Mouse (Mus musculus) T-cell, adult 2 months (primary cell): ENCODE measurements around the gene Ier2.

Source experiments
- DNase-seq: peaks from one replicate; pipeline ENCODE4 v3.0.0; 2022; ENCODE audit warnings: low spot score

The Ier2 gene

DNA sequence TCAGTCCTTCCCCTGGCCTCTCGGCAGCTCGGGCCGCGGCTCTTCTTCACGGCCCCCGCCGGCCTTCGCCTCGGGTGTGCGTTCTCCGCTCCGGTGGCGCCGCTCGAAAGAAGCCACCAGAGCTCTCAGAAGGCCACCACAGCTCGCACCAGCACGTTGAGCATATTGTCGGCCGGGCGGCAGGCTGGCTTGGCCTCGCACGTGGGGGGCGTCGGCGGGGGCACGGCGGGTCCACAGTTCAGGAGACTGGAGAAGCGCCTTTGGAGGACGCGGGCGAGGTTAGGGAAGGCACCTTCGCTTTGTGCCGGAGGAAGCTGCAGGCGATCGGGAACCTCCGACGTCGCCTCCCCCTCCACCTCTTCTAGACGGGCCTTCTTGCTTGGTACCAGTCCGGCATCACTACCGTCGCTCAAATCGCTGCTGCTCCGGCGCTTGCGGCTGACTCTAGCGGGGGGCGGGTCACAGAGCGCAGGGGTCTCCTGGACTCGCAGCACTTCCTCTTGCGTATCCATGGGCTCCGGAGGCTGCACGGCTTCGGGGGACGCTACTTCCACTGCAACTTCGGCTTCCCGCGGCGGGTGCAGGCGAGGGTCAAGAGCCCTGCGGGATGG is 586 bp downstream of the Ier2 start:
- DNase-seq: peak; percentile 59

DNA sequence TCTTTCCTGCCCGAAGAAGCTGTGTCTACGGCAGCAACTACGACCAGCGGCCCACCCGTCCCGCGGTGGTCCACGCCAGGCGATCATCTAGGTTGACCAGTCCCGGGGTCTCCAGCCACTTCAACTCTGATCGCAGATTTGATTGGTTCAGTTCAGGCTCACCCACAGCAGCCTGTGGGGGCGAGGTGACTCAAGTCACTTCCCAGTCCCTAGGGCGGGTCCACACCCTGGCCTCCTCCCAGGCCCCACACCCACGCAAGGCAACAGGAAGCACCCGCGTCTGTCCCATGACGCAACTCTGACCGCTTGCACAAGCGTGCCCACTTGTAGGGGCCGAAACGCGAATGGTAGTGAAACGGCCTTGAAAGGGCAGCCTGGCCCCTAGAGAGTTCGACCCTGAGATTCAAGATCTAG is 1.2 kb downstream of the Ier2 start:
- DNase-seq: peak; percentile 76

DNA sequence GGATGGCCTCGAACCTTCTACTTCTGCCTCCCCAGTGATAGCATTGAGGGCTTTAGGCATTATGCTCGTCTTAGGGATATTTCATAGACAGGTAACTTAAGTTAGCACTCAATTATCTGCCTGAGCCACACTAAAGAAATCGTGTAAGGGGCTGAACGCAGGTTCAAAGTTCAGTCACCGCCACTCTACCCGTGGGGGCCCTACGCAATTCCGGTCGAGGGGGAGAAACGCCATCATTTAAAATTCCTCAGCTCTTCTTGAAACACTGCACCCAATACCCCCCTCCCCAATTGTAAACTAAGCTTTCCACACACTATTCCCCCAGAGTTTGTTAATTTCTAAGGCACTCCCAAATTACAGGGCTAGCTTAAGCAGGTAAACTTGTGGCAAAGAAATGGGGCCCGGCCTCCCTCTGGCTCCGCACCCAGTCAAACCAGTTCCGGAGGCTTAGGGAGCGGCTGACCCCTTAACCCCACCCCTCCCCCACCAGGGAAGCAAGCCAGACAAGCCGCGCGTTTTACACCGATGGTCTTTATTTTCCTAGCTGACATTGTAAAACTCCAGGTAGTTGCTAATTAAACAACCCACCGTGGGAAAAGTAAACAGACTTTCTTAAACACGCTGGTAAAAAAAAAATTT is 1.7 kb downstream of the Ier2 start:
- DNase-seq: peak; percentile 32

DNA sequence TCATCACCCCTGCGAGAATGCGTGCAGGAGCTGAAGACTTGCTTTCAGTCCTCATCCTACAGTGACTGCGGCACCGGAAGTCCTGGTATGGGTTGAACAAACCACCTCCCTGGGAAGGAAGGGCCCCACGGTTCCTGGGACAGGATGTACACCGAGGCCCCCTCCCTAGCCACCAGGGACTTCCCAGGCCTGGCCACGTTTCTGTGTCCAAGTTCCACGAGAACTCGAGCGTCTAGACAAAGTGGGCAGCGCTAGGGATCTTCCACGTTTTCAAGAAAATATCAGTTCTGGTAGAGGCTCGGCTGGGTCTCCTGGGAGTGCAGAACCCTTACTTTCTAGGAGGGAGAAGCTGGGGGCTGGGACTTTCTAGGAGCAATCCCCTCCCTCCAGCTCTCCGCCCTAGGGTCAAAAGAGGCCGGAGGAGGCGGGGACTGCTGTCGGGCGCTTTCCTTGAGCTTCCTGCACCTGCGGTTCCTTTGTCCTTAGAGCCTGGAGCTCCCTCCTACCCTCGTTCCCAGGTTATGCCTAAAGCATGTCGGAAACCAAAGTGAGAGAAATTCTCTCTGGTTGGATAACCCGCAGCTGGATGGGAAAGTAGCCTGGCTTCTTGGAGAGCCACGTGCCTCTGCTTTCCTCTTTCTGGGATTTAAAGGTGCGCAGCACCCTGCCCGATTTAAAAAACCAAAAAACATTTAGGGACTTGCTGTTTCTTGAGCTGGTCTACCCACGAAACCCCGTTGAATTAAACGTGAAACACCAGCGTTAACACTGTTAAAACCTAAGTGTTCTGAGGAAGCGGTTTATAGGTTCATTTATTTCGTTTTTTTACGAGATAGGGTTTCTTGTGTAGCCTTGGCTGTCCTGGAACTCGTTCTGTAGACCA is 2.5 kb downstream of the Ier2 start:
- DNase-seq: peak; percentile 88

DNA sequence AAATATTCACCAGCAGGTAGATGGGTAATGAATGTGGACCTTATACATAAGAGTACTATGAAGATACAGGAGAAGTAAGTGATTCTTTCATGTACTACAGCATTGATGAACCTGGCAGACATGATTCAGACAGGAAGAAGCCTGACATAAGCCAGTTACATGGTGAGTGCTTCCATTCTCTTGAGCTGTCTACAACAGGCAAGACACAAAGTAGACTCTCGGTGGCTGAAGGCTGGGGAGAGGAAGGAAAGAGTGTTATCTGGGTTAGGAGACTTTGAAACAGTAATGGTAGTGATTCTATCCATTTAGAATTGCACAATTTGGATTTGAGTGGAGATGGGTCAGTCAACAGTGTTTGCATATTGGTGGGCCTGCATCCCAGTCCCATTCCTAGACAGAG is 3.7 kb downstream of the Ier2 start:
- DNase-seq: no peak

DNA sequence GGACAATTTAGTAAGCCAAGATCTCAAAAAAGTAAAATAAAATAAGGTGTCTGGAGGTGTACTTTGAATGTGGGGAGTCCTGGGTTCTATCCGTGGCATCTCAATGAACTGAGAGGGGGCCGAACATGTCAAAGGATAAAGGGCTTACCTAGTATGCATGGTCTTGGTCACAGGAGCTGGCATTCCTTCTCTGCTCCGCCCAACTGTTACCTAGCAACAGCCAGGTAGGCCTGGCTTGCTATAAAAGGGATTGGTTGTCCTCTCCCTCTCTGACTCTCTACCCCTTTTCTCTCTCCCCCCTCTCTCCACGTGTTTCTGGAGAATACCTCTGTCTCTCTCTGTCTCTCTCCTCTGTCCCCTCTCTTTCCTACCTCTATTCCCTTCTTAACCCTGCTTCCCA is 5.0 kb downstream of the Ier2 start:
- no peak for DNase-seq

DNA sequence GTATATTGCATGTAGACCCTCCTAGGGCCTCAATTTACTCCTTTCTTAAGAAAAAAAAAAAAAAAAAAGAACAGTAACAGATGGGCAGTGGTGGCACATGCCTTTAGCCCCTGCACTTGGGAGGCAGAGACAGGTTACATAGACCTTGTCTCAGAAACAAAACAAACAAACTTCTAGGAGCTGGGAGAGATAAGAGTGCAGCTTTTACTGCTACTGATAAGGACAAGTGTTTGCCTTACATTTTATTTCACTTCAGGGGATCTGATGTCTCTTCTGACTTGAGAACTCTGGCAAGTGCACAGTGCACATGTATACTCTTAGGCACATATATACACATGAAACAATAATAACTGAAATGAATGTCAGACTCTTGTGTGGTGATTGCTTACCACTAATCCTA is 5.4 kb downstream of the Ier2 start:
- no peak for DNase-seq

DNA sequence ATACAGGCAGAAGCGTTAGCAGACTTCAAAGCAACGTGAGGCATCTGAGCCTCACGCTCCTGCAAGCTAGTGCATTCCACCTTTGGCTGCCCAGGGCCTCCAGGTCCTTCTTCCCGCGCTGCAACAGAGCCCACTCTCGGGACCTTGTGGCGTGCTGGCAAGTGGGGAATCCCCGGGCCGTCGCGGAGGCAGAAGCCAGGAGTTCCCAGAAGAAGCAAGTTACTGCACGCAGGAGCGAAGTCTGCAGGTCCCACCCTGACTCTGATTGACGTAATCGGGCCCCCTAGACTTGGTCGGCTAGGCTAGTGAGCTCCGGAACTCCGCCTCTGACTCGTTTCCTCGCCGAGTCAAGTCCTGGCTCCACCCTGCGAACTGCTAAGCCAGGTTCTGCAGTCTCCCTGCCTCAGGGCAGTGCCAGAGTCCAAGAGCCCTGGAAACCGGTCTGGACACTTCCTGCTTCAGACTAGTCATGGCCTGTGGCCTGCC is 6.0 kb downstream of the Ier2 start:
- peak; percentile 87 for DNase-seq

DNA sequence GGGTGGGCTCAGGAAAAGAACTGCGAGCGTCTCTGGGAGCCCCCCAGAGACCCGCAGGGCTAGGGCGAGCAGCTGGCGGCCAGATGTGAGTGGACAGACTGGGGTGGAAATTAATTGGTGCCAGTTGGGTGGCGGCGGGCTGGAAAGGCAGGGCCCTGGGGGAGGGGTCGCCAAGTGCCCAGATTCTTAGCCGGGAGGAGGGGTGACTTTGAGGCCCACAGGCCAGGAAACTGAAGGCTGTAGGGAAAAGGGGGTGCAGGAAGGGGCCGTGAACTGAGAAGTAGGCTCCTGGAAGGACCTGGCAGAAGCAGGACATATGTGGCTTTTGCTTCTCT is 6.5 kb downstream of the Ier2 start:
- DNase-seq: no peak

DNA sequence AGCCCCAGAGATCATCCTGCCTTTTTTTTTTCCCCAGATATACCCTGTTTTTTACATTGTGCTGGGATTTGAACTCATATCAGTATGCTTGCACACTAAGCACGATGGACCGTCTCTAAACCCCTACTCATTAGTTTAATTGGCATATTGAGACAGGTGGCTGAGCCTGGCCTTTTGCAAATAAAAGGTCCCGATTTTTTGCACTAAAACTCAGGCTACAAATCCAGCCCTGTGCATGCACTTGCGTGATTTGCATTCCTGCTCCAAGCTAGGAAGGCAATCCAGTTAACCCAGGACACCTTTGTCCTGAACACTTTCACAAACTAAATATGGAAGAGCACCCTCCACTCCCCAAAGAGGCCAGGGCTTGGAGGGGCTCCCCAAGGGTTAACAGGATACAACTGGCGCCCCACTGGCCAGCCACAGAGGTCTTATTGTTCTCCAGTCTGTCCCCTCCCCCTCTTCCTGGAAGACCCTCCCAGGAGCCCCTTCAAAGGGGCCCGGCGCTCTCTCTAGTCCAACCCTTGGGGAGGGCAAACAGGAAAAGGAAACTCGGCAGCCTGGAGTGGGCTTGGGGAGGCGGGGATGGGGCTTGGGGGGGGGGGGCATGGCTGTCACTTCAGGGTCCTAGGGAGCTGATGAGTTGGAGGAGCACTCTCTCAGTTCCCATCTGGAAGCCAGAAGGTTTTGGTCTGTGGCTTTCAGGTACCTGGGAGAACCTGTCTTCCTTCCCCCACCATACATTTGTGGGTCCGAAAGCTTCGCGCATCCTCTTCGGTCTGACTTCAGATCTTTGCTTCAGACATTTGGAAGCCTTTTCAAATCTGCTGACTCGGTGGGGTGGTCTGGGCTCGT is 7.1 kb downstream of the Ier2 start:
- no peak for DNase-seq

DNA sequence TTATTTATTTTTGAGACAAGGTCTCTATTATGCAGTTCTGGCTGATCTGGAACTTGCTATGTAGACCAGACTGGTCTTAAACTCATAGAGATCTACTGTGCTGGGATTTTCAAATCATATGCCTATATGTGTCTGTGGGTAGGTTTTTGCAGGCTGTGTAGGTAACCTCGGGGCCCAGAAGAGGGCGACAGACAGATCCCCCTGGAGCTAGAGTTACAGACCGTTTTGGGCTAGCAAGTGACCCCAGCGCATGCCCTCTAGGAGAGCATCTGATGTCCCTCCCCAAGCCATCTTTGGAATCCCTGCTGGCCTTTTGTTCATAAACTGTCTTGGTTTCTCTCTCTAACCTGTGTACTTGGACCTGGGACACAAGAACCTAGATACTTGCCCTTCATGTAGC is 8.1 kb downstream of the Ier2 start:
- DNase-seq: no peak

DNA sequence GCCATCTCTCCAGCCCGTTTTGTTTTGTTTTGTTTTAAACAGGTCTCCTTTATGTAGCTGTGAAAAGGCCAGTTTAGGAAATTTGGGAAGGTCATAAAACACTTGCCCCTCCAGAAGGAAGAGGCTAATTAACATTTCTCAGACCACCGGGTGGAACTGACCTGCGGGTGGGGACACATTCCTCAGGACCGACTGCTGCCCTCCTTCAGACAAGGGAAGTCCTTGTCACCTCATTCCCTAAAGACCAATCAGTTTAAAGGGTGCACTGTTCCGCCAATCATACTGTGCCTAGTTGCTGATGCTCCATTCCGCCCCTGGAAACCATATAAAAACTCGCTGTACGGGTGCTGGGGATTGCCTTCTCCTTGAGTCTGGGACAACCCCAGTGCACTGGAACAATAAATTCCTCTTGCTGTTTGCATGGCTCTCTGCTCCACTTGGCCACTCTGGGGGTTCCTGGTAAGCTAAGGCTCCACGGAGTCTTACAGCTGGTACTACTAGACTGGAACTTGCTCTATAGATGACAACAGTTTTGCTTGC is 9.5 kb downstream of the Ier2 start:
- DNase-seq: no peak

DNA sequence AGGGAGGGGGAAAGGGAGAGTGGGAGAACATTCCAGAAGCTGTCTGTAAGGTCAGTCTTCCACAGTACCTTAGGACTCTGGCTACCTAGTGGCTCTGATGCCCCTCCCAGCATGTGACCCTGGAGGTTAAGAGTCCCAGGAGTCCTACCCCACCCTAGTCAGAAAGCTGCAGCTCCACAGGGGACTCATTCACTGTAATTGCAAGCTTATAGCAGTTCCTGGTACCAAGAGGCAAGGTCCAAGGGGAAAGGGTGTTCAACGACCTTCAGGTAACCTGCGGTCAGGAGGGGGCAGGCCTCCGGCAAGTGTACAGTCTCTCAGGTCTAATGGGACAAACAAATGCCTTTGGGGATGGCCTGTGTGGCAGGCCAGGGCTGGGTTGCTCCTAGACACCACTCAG is 12.4 kb downstream of the Ier2 start:
- DNase-seq: no peak

DNA sequence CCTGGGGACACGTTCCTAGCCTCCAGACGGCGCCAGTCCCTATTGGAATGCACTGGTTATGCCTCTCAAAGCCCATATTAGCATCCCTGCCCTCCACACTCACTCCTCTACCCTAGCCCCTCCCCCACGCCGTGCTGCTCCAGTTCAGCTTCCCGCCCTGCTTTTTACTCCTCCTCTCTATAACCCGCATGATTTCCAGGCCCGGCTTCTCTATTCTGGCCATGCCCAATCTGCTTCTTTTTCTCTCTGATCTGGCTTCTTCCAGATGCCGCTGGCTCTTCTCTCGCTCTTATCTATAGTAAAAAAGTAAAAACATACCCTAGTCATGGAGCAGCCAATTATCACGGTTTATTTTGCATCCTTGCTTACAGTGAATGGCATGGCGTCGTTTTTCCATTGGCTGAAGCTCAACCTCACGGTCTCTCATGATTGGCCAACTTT is 15.2 kb downstream of the Ier2 start:
- DNase-seq: no peak

DNA sequence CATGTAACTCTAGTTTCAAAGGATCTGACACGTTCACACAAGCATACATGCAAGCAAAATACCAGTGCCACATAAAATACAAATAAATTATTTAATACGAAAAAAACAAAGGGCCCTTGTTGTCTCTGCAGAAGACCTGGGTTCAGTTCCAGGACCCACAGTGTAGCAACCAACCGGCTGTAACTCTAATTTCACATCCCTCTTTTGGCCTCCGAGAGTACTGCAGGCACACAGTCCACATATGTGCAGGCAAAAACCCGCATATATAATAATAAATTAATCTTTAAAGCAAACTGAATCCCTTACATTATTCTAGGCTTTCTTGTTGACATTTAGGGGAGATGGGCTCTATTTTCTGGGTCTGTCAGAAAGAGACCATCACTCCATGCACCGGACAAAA is 15.9 kb downstream of the Ier2 start:
- no peak for DNase-seq

DNA sequence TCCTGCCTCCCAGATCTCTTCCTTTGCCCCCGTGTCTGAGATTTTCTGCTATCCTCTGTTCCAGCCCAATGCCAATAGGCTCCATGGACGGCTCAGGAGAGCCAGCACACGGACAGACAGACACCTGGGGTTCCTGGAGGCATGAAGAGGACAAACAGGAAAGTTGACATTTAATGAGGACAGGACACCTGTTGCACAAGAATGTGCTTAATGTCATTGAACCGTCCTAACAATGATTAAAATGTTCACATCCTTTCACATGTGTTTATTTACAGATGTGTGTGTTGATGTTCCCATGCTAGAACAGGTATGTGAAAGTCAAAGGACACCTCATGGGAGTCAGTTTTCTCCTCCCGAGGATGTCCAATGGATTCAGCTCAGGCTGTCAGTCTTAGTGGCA is 19.6 kb downstream of the Ier2 start:
- DNase-seq: no peak

DNA sequence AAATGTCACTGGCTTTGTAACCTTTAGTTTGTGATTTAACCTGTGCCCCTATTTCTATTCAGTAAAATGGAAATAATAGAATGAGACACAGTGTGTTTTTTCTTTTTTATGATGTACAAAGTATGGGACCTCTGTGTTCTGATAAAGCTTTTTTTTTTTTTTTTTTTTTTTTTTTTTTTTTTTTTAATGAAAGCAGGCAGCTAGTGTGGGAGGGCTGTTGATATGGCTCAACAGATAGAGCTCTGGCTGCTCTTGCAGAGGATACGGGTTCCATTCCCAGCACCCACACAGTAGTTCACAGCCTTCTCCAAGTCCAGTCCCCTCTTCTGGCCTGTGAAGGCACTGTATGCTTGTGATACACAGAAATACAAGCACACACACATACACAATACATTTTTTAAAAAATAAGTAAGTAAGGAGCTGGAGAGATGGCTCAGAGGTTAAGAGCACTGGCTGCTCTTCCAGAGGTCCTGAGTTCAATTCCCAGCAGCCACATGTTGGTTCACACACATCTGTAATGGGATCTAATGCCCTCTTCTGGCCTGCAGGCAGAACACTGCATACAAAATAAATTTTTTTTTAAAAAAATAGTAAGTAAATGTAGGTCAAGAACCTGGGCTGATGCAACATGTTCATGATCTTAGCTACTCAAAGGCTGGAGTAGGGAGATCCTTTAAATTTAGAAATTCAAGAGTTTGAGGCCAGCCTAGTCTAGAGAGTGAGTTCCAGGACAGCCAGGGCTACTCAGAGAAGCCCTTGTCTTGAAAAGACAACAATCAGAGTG is 20.9 kb downstream of the Ier2 start:
- no peak for DNase-seq

DNA sequence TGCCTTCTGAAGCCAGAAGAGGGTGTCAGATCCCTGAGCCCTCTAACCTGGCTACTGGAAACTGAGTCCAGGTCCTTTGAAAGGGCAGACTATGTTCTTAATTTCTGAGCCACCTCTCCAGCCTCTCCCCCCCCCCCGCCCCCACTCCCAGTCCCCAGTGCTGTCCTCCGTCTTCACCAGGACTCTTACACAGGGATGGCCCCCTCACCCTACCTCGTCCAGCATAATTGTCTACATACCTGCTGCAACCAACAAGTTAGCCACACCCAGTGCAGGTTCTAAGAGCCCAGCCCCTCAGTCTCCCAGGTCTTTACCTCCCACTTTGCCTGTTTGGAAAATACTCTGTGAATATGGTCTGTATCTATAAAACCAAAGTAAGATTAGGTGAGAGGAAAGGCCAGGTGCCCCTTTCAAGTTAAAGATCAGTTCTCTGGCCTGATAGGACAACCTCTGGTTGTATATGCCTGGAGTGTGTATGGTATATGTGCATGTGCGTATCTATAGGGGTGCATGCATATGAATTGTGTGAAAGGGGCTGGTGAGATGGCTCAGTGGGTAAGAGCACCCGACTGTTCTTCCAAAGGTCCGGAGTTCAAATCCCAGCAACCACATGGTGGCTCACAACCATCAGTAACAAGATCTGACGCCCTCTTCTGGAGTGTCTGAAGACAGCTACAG is 21.9 kb downstream of the Ier2 start:
- no peak for DNase-seq

DNA sequence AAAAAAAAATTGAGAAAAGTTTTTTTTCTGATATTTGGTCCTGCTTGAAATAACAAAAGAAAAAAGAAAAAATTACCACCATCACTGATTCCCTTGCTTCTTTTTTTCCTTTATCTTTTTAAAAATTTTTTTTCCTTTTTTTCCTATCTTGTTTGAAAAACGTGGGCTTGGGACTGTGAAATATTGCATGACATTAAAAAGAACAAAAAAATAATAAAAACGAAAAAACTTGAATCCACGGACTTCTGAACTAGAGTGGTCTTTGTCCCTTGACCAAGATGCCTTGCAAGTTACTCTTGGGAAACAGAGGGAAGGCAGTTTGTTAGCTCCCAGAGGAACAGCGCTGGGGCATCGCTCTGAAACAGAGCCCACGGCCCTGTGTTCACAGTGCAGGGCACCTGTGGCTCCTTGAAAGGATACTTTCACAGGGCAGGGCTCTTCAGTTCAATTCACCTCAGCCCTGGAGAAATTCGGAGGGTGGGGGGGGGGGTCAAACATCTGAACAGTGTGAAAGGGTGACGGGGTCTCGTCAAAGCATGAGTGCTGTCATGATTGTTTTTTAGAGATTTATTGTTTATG is 22.6 kb downstream of the Ier2 start:
- no peak for DNase-seq
